Mouse (Mus musculus): Measurements from ENCODE around the gene Bicd1.

DNA sequence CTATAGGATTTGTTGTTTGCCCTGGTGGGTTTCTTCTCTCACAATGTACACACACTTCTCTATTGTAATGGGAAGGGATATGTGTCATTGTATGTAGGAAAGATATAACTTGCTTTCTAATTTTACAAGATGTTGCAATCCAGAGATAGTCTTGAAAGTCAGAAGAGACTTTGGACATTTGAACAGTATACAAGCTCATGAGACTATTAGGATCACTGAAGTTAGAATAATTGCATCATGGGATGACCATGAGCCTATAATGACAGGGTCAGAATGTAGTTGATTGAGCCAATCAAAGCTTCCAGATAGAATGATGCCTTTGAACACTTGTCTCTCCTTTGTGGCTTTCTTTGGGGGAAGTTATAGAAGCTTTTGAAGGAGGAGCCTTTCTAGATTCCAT is 171.4 kb downstream of the Bicd1 start:
- no peak for TF ChIP-seq GATA1 (IDR thresholded peaks at IDR 0.05; ENCODE audit: low read length)
- no peak for TF ChIP-seq TAL1 (IDR thresholded peaks at IDR 0.05; ENCODE audit: low read length)
